Mouse (Mus musculus) heart, embryonic 10.5 days (tissue): ENCODE data around the gene Dcaf15. TPM values are rescaled to one million over a fixed set of nuclear protein-coding genes. Genes with fewer than 3 reads are reported as not detected.

Source experiments
- DNase-seq: peaks from one replicate; pipeline ENCODE4 v3.0.0-alpha.2; 2017; ENCODE audit warnings: low spot score
- H3K27ac ChIP-seq: fragments of 300-500 bp; sonication (generic); 2 replicates; pipeline ENCODE4 v1.5.1; 2016; ENCODE audit warnings: mild to moderate bottlenecking
- H3K27me3 ChIP-seq: fragments of 300-500 bp; sonication (generic); 2 replicates; pipeline ENCODE4 v1.6.1; 2016; ENCODE audit warnings: mild to moderate bottlenecking; ENCODE audit not compliant: poor library complexity, insufficient read depth, severe bottlenecking
- H3K36me3 ChIP-seq: fragments of 300-500 bp; sonication (generic); 2 replicates; pipeline ENCODE4 v1.6.1; 2016; ENCODE audit warnings: mild to moderate bottlenecking, moderate library complexity
- H3K4me1 ChIP-seq: fragments of 300-500 bp; sonication (generic); 2 replicates; pipeline ENCODE4 v1.6.1; 2016; ENCODE audit warnings: mild to moderate bottlenecking
- H3K4me3 ChIP-seq: fragments of 300-500 bp; sonication (generic); 2 replicates; pipeline ENCODE4 v1.5.1; 2016; ENCODE audit warnings: mild to moderate bottlenecking, moderate library complexity
- H3K9me3 ChIP-seq: fragments of 300-500 bp; sonication (generic); 2 replicates; pipeline ENCODE4 v1.6.1; 2016; ENCODE audit warnings: mild to moderate bottlenecking, moderate library complexity
- WGBS: fragments of 180-500 bp; shearing (Covaris S2); methylation state at CpG from one replicate; pipeline ENCODE4 v1.1.7; 2016; 5-methylcytosine and 5-hydroxymethylcytosine counted together
- polyA plus RNA-seq: library from polyadenylated mRNA; unstranded; fragments of >200 nt; fragmentation: Nextera tagmentation; extraction: Ambion mirVana; gene quantifications from 2 replicates; pipeline ENCODE4 v1.2.1, GENCODE M21; 2016

The Dcaf15 gene
- polyA plus RNA-seq, 1 experiment from 2014 or later: 14.2 TPM

- WGBS: 69% methylated on average over 2 of the region's 2 CpGs
- Histone ChIP-seq H3K27me3 (peaks cover 27% of the 10 kb centered on the region), H3K9me3 (no peaks in the 10 kb centered on the region), H3K27ac (no peak overlapping the region), H3K4me3 (no peak overlapping the region), H3K4me1 (peaks cover 23% of the 10 kb centered on the region), H3K36me3 (peaks cover 5% of the 10 kb centered on the region)
- no peak for DNase-seq
Observed at GRCm38 (mm10) chr8:84126742-84127141, 22.2 kb upstream of the Dcaf15 start.

- no peak within 1 kb of the TSS for H3K27ac ChIP-seq
- WGBS: 57% methylated on average over 9 of the region's 9 CpGs
- no peak for DNase-seq
Observed at GRCm38 (mm10) chr8:84125656-84126055, 21.1 kb upstream of the Dcaf15 start, which contains the start of gene Podnl1. Gene Podnl1 (plus strand): TSS chr8:84125989.

GRCm38 (mm10) chr8:84122151-84122550 lies 17.6 kb upstream of the Dcaf15 start:
- DNase-seq: no peak
- H3K36me3 ChIP-seq: no peaks in the 10 kb centered on the region
- no peak overlapping the region for H3K27ac ChIP-seq
- no peak overlapping the region for H3K4me3 ChIP-seq
- H3K27me3 ChIP-seq: no peaks in the 10 kb centered on the region
- H3K4me1 ChIP-seq: peaks cover 9% of the 10 kb centered on the region; the same call in 1 of the 2 replicates
- no peaks in the 10 kb centered on the region for H3K9me3 ChIP-seq
- 79% methylated on average over 3 of the region's 3 CpGs for WGBS

More at GRCm38 (mm10) chr8:84125656-84126055, 21.1 kb upstream of the Dcaf15 start, which contains the start of gene Podnl1:
- no peaks in the 10 kb centered on the region for H3K36me3 ChIP-seq
- no peaks in the 10 kb centered on the region for H3K9me3 ChIP-seq
- peaks cover 16% of the 10 kb centered on the region for H3K27me3 ChIP-seq
- no peak within 1 kb of the TSS for H3K4me3 ChIP-seq
- peaks cover 21% of the 10 kb centered on the region for H3K4me1 ChIP-seq

GRCm38 (mm10) chr8:84115646-84116045 lies 11.1 kb upstream of the Dcaf15 start:
- no peaks in the 10 kb centered on the region for H3K9me3 ChIP-seq
- no peaks in the 10 kb centered on the region for H3K36me3 ChIP-seq
- no peak overlapping the region for H3K4me3 ChIP-seq
- peaks cover 4% of the 10 kb centered on the region; the same call in 1 of the 2 replicates for H3K4me1 ChIP-seq
- no peaks in the 10 kb centered on the region for H3K27me3 ChIP-seq
- no peak for DNase-seq
- 90% methylated on average over 6 of the region's 6 CpGs for WGBS
- H3K27ac ChIP-seq: no peak overlapping the region

GRCm38 (mm10) chr8:84106216-84107040 lies 1.9 kb upstream of the Dcaf15 start:
- 88% methylated on average over 6 of the region's 6 CpGs for WGBS
- Histone ChIP-seq H3K36me3 (peaks cover 15% of the 10 kb centered on the region), H3K9me3 (no peaks in the 10 kb centered on the region), H3K27me3 (no peaks in the 10 kb centered on the region), H3K4me1 (peaks cover 16% of the 10 kb centered on the region), H3K27ac (no peak overlapping the region), H3K4me3 (no peak overlapping the region)
- DNase-seq: no peak

GRCm38 (mm10) chr8:84105676-84106075 lies 1.1 kb upstream of the Dcaf15 start:
- 81% methylated on average over 2 of the region's 2 CpGs for WGBS
- DNase-seq: no peak

GRCm38 (mm10) chr8:84104221-84104620 lies 347 bp downstream of the Dcaf15 start:
- peak; percentile 93 for DNase-seq
- Histone ChIP-seq H3K4me1 (peaks cover 16% of the 10 kb centered on the region), H3K27me3 (no peaks in the 10 kb centered on the region), H3K36me3 (peaks cover 32% of the 10 kb centered on the region), H3K9me3 (no peaks in the 10 kb centered on the region), H3K4me3 (peak overlapping the region; percentile 78), H3K27ac (peak overlapping the region; percentile 98)
- under 1% methylated on average over 28 of the region's 29 CpGs for WGBS

More at GRCm38 (mm10) chr8:84105676-84106075, 1.1 kb upstream of the Dcaf15 start:
- H3K4me1 ChIP-seq: peaks cover 16% of the 10 kb centered on the region
- H3K27me3 ChIP-seq: no peaks in the 10 kb centered on the region
- no peak overlapping the region for H3K27ac ChIP-seq
- H3K36me3 ChIP-seq: peaks cover 22% of the 10 kb centered on the region
- H3K4me3 ChIP-seq: no peak overlapping the region
- no peaks in the 10 kb centered on the region for H3K9me3 ChIP-seq

- Histone ChIP-seq H3K9me3 (no peaks in the 10 kb centered on the region), H3K36me3 (peaks cover 38% of the 10 kb centered on the region), H3K4me3 (peak overlapping the region; percentile 78), H3K27me3 (no peaks in the 10 kb centered on the region), H3K4me1 (peaks cover 16% of the 10 kb centered on the region), H3K27ac (peak overlapping the region; percentile 98)
- WGBS: 63% methylated on average over 3 of the region's 3 CpGs
- DNase-seq: no peak
Observed at GRCm38 (mm10) chr8:84103601-84104000, 967 bp downstream of the Dcaf15 start.

GRCm38 (mm10) chr8:84101476-84102270 lies 2.9 kb downstream of the Dcaf15 start:
- H3K9me3 ChIP-seq: no peaks in the 10 kb centered on the region
- H3K36me3 ChIP-seq: peaks cover 58% of the 10 kb centered on the region
- no peak for DNase-seq
- H3K27ac ChIP-seq: no peak overlapping the region
- peaks cover 16% of the 10 kb centered on the region for H3K4me1 ChIP-seq
- WGBS: 94% methylated on average over 25 of the region's 25 CpGs
- H3K4me3 ChIP-seq: no peak overlapping the region
- no peaks in the 10 kb centered on the region for H3K27me3 ChIP-seq

GRCm38 (mm10) chr8:84098376-84098775 lies 6.2 kb downstream of the Dcaf15 start:
- no peak overlapping the region for H3K4me3 ChIP-seq
- 91% methylated on average over 7 of the region's 7 CpGs for WGBS
- peaks cover 10% of the 10 kb centered on the region for H3K4me1 ChIP-seq
- no peaks in the 10 kb centered on the region for H3K9me3 ChIP-seq
- no peak for DNase-seq
- H3K27ac ChIP-seq: no peak overlapping the region
- H3K27me3 ChIP-seq: no peaks in the 10 kb centered on the region
- H3K36me3 ChIP-seq: peaks cover 91% of the 10 kb centered on the region

GRCm38 (mm10) chr8:84096061-84096460 lies 8.5 kb downstream of the Dcaf15 start:
- peaks cover 94% of the 10 kb centered on the region for H3K36me3 ChIP-seq
- no peaks in the 10 kb centered on the region for H3K4me1 ChIP-seq
- H3K4me3 ChIP-seq: no peak overlapping the region
- no peak overlapping the region for H3K27ac ChIP-seq
- 74% methylated on average over 8 of the region's 8 CpGs for WGBS
- H3K9me3 ChIP-seq: no peaks in the 10 kb centered on the region
- H3K27me3 ChIP-seq: no peaks in the 10 kb centered on the region
- DNase-seq: no peak

GRCm38 (mm10) chr8:84090585-84090984 lies 14.0 kb downstream of the Dcaf15 start:
- H3K27me3 ChIP-seq: no peaks in the 10 kb centered on the region
- H3K36me3 ChIP-seq: peaks cover 90% of the 10 kb centered on the region
- WGBS: 90% methylated on average over 8 of the region's 8 CpGs
- no peaks in the 10 kb centered on the region for H3K9me3 ChIP-seq
- no peak overlapping the region for H3K27ac ChIP-seq
- no peak for DNase-seq
- H3K4me3 ChIP-seq: no peak overlapping the region
- no peaks in the 10 kb centered on the region for H3K4me1 ChIP-seq

- Histone ChIP-seq H3K27me3 (no peaks in the 10 kb centered on the region; the same call in 1 of the 2 replicates), H3K9me3 (no peaks in the 10 kb centered on the region), H3K4me3 (no peak overlapping the region), H3K27ac (no peak overlapping the region), H3K36me3 (peaks cover 88% of the 10 kb centered on the region), H3K4me1 (peaks cover 6% of the 10 kb centered on the region)
- 86% methylated on average over 9 of the region's 9 CpGs for WGBS
- DNase-seq: no peak
Observed at GRCm38 (mm10) chr8:84089277-84089676, 15.3 kb downstream of the Dcaf15 start.
